Mouse (Mus musculus) testis, adult 2 months (tissue): ENCODE data around the gene Bcl3. TPM values are rescaled to one million over a fixed set of nuclear protein-coding genes. Genes with fewer than 3 reads are reported as not detected.

Experiments
- H3K27ac ChIP-seq: fragments of 200-500 bp; 2 replicates; pipeline ENCODE4 v1.5.1; 2012; ENCODE audit warnings: low read depth, low read length; ENCODE audit not compliant: control insufficient read depth, insufficient read depth
- H3K27me3 ChIP-seq: fragments of 200-500 bp; 2 replicates; pipeline ENCODE4 v1.6.1; 2012; ENCODE audit warnings: mild to moderate bottlenecking, low read length, moderate library complexity; ENCODE audit not compliant: control insufficient read depth, insufficient read depth
- H3K36me3 ChIP-seq: fragments of 200-500 bp; 2 replicates; pipeline ENCODE4 v1.6.1; 2012; ENCODE audit warnings: mild to moderate bottlenecking, low read length; ENCODE audit not compliant: control insufficient read depth, insufficient read depth
- H3K4me1 ChIP-seq: fragments of 200-500 bp; 2 replicates; pipeline ENCODE4 v1.6.1; 2012; ENCODE audit warnings: low read length; ENCODE audit not compliant: control insufficient read depth, insufficient read depth
- H3K4me3 ChIP-seq: fragments of 200-500 bp; 2 replicates; pipeline ENCODE4 v1.5.1; 2012; ENCODE audit warnings: low read depth, mild to moderate bottlenecking, low read length, moderate library complexity, mixed read lengths; ENCODE audit not compliant: control insufficient read depth
- CTCF ChIP-seq: fragments of 200-500 bp; IDR thresholded peaks from 2 replicates; pipeline ENCODE4 v1.5.1; 2012; ENCODE audit warnings: low read depth, mild to moderate bottlenecking, inconsistent platforms, low read length, moderate library complexity; ENCODE audit not compliant: control insufficient read depth, insufficient read depth, insufficient replicate concordance
- POLR2A ChIP-seq: fragments of 200-500 bp; IDR thresholded peaks from 2 replicates; pipeline ENCODE4 v1.6.1; 2012; ENCODE audit warnings: low read depth, mild to moderate bottlenecking, inconsistent platforms, low read length, moderate library complexity; ENCODE audit not compliant: control insufficient read depth
- polyA plus RNA-seq: library from polyadenylated mRNA; depleted of rRNA; stranded (reverse); fragments of >200 nt; gene quantifications from 2 replicates; pipeline ENCODE4 v1.2.3, GENCODE M21; 2012

Bcl3 gene
- polyA plus RNA-seq, 1 experiment, result 4.4 TPM

- H3K27me3 ChIP-seq, result no peaks in the 10 kb centered on the region
- TF ChIP-seq CTCF (peak; percentile 83), POLR2A (no peak)
- no peak overlapping the region for H3K27ac ChIP-seq
- no peaks in the 10 kb centered on the region for H3K36me3 ChIP-seq
- H3K4me1 ChIP-seq, result peaks cover 3% of the 10 kb centered on the region; the same call in 1 of the 2 replicates
- no peak overlapping the region for H3K4me3 ChIP-seq
These were observed 37.6 kb downstream of the Bcl3 start for GRCm38 (mm10) chr7:19784764-19785535.

DNA sequence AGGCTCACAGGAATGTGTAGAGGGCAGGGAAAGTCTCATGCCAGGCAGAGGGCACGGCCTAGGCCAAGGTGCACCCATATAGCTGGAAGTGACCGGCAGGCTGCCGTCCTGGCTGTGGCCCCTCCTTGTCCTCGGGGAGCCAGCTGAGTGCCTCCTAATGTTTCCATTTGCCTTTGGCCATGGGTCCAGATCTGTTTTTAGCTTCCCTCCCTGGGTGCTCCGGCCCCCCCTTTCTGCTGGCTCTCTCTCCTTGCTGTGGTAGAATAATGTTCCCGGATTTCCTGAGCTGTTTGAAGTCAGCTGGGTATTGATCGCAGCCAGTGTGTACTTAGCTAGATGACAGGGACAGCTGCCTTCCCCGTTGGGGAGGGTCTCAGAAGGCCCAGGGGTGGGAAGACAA lies 38.9 kb downstream of the Bcl3 start:
- H3K27me3 ChIP-seq, result no peaks in the 10 kb centered on the region
- TF ChIP-seq POLR2A (no peak), CTCF (no peak)
- no peak overlapping the region for H3K4me3 ChIP-seq
- no peak overlapping the region for H3K27ac ChIP-seq
- no peaks in the 10 kb centered on the region for H3K36me3 ChIP-seq
- H3K4me1 ChIP-seq, result peaks cover under 1% of the 10 kb centered on the region; the same call in 1 of the 2 replicates

GRCm38 (mm10) chr7:19782645-19783044 lies 39.9 kb downstream of the Bcl3 start:
- Histone ChIP-seq H3K4me3 (no peak overlapping the region), H3K36me3 (no peaks in the 10 kb centered on the region), H3K27me3 (no peaks in the 10 kb centered on the region), H3K27ac (no peak overlapping the region), H3K4me1 (peaks cover under 1% of the 10 kb centered on the region)
- TF ChIP-seq POLR2A, result no peak
- no peak for TF ChIP-seq CTCF

- Histone ChIP-seq H3K4me3 (no peak overlapping the region), H3K36me3 (no peaks in the 10 kb centered on the region), H3K27ac (no peak overlapping the region), H3K27me3 (no peaks in the 10 kb centered on the region), H3K4me1 (peaks cover 3% of the 10 kb centered on the region)
- TF ChIP-seq CTCF, result no peak
These were observed 40.8 kb downstream of the Bcl3 start for GRCm38 (mm10) chr7:19781741-19782140.

DNA sequence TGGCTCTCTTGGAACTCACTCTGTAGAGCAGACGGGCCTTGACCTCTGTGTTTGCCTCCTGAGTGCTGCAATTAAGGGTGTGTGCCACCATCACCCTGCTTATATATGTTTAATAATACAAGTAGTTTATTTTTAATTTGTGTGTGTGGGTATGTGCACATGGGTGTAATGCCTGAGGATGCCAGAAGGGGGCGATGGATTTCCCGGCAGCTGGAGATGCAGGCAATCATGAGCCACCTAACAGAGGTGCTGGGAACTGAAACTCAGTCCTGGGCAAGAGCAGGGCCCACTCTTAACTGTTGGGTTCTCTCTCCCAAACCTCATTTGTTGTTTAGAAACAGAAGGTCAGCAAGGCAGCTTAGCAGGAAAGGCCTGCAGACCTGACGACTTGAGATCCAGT lies 42.7 kb downstream of the Bcl3 start:
- H3K4me1 ChIP-seq, result peaks cover 3% of the 10 kb centered on the region
- H3K27ac ChIP-seq, result no peak overlapping the region
- H3K4me3 ChIP-seq, result no peak overlapping the region
- TF ChIP-seq CTCF (peak; percentile 66; the same call in 1 of the 2 replicates), POLR2A (no peak)
- H3K27me3 ChIP-seq, result no peaks in the 10 kb centered on the region
- no peaks in the 10 kb centered on the region for H3K36me3 ChIP-seq

DNA sequence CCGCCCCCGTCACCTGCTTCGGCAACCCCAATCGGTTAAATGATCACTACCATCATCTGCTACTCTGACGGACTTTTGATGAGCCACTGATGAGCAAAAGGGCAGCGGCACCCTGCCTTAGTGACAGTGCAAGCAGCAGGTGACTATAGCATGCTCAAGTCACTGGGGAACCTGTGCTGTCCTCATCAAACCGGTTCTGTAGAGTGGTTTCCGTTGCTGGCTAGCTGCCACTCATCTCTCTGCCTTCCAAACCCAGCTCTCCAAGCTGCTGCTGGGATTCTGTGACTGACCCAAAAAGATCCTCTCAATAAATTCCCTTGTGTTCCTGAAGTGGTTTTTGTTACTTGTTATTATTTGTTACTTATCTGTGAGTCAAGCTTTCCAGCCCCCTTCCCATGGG lies 43.9 kb downstream of the Bcl3 start:
- TF ChIP-seq POLR2A (no peak), CTCF (no peak)
- Histone ChIP-seq H3K27ac (no peak overlapping the region), H3K4me1 (peaks cover 3% of the 10 kb centered on the region)

GRCm38 (mm10) chr7:19777049-19777723 lies 45.4 kb downstream of the Bcl3 start:
- no peak overlapping the region for H3K4me3 ChIP-seq
- no peak for TF ChIP-seq POLR2A
- TF ChIP-seq CTCF, result no peak

More for the DNA sequence above, 43.9 kb downstream of the Bcl3 start:
- no peaks in the 10 kb centered on the region for H3K27me3 ChIP-seq
- no peaks in the 10 kb centered on the region for H3K36me3 ChIP-seq
- H3K4me3 ChIP-seq, result no peak overlapping the region

More at GRCm38 (mm10) chr7:19777049-19777723, 45.4 kb downstream of the Bcl3 start:
- no peaks in the 10 kb centered on the region for H3K27me3 ChIP-seq
- no peak overlapping the region for H3K27ac ChIP-seq
- no peaks in the 10 kb centered on the region for H3K36me3 ChIP-seq
- peaks cover 3% of the 10 kb centered on the region for H3K4me1 ChIP-seq
